Mouse (Mus musculus) heart, embryonic 12.5 days (tissue): ENCODE data around the gene Avpr1a. TPM values are rescaled to one million over a fixed set of nuclear protein-coding genes. Genes with fewer than 3 reads are reported as not detected.

Experiments
- ATAC-seq: fragments of 200-750 bp; cut with Nextera tagmentation; 2 replicates; pipeline ENCODE4 v1.8.0; 2017; ENCODE audit warnings: moderate TSS enrichment, moderate library complexity; ENCODE audit not compliant: insufficient number of reproducible peaks, low FRiP score
- H3K27ac ChIP-seq: fragments of 300-500 bp; sonication (generic); 2 replicates; pipeline ENCODE4 v1.5.1; 2016; ENCODE audit warnings: mild to moderate bottlenecking, moderate library complexity; ENCODE audit not compliant: poor library complexity, severe bottlenecking
- H3K27me3 ChIP-seq: fragments of 300-500 bp; sonication (generic); replicated peaks from 2 replicates; pipeline ENCODE4 v1.6.1; 2016; ENCODE audit warnings: mild to moderate bottlenecking, moderate library complexity
- H3K36me3 ChIP-seq: fragments of 300-500 bp; sonication (generic); 2 replicates; pipeline ENCODE4 v1.6.1; 2016; ENCODE audit warnings: mild to moderate bottlenecking, moderate library complexity
- H3K4me1 ChIP-seq: fragments of 300-500 bp; sonication (generic); replicated peaks from 2 replicates; pipeline ENCODE4 v1.6.1; 2016; ENCODE audit warnings: mild to moderate bottlenecking
- H3K4me2 ChIP-seq: fragments of 300-500 bp; sonication (generic); 2 replicates; pipeline ENCODE4 v1.6.1; 2016; ENCODE audit warnings: mild to moderate bottlenecking, moderate library complexity
- H3K4me3 ChIP-seq: fragments of 300-500 bp; sonication (generic); 2 replicates; pipeline ENCODE4 v1.5.1; 2016; ENCODE audit warnings: mild to moderate bottlenecking
- H3K9ac ChIP-seq: fragments of 300-500 bp; sonication (generic); 2 replicates; pipeline ENCODE4 v1.6.1; 2016; ENCODE audit warnings: mild to moderate bottlenecking, moderate library complexity
- H3K9me3 ChIP-seq: fragments of 300-500 bp; sonication (generic); replicated peaks from 2 replicates; pipeline ENCODE4 v1.6.1; 2016; ENCODE audit warnings: mild to moderate bottlenecking, moderate library complexity
- WGBS: fragments of 180-500 bp; shearing (Covaris S2); methylation state at CpG from one replicate; pipeline ENCODE4 v1.1.7; 2016; 5-methylcytosine and 5-hydroxymethylcytosine counted together
- polyA plus RNA-seq: library from polyadenylated mRNA; unstranded; fragments of >200 nt; fragmentation: Nextera tagmentation; extraction: Ambion mirVana; gene quantifications from 2 replicates; pipeline ENCODE4 v1.2.1, GENCODE M21; 2016

Gene Avpr1a
- polyA plus RNA-seq, 1 experiment from 2014 or later, result 0.06 TPM

GRCm38 (mm10) chr10:122455793-122456192 lies 7.5 kb downstream of the Avpr1a start:
- 83% methylated on average over 11 of the region's 11 CpGs for WGBS
- Histone ChIP-seq H3K27ac (no peak overlapping the region), H3K9me3 (0 out of 2 replicates have a peak, but pooled peaks cover 6% of the 10 kb centered on the region), H3K36me3 (no peaks in the 10 kb centered on the region), H3K4me2 (no peak overlapping the region), H3K4me1 (no peaks in the 10 kb centered on the region), H3K4me3 (no peak overlapping the region), H3K27me3 (peaks cover 8% of the 10 kb centered on the region), H3K9ac (no peak overlapping the region)
- ATAC-seq, result no peak

DNA sequence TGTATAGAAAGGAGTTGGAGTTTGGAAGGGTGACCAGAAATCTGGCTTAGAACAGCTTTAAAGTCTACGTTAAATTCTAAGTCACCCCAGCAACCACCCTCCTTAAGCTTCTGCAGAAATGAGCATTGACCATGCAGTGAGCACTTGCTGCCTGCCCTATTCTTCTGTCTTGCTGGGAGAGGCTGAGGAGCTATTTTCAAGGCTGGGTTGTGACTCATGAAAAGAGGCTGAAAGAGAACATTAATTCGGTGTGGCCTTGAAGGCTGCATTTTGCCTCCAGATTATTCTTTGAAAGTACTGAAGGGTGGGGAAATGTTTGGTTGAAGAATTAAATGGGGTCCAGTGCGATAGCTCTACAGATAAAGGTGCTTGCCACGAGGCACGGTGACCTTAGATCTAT lies 28.5 kb downstream of the Avpr1a start:
- no peaks in the 10 kb centered on the region for H3K27me3 ChIP-seq
- H3K4me1 ChIP-seq, result no peaks in the 10 kb centered on the region
- no peaks in the 10 kb centered on the region for H3K9me3 ChIP-seq
- H3K27ac ChIP-seq, result no peak overlapping the region
- no peak overlapping the region for H3K4me3 ChIP-seq
- no peaks in the 10 kb centered on the region for H3K36me3 ChIP-seq
- 88% methylated on average over 5 of the region's 5 CpGs for WGBS
- ATAC-seq, result no peak
- no peak overlapping the region for H3K4me2 ChIP-seq
- H3K9ac ChIP-seq, result no peak overlapping the region

GRCm38 (mm10) chr10:122498551-122498950 lies 50.3 kb downstream of the Avpr1a start:
- Histone ChIP-seq H3K4me2 (no peak overlapping the region), H3K27ac (no peak overlapping the region), H3K9me3 (no peaks in the 10 kb centered on the region), H3K4me3 (no peak overlapping the region), H3K36me3 (no peaks in the 10 kb centered on the region), H3K4me1 (no peaks in the 10 kb centered on the region), H3K9ac (no peak overlapping the region), H3K27me3 (no peaks in the 10 kb centered on the region)
- 57% methylated on average over 2 of the region's 2 CpGs for WGBS
- no peak for ATAC-seq

DNA sequence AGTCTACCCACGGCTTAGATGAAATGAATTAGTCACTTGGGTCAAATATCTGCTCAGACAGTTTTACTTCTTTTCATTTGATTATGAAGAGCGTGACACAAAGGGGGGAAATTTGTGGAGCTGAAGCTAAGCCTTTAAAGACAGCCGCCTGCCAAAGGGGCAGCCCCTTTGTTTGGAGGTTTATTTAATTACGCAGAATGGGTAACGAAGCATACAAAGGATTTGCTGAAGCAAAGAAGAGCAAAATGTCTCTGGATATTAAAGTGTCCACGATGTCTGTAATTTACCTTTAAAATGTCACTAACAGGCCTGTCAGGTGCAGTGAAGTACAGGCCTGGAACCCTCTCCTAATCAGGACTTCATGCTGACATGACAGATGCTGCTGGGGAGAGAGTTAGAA lies 51.0 kb downstream of the Avpr1a start:
- WGBS, result 81% methylated on average over 6 of the region's 6 CpGs
- H3K4me3 ChIP-seq, result no peak overlapping the region
- no peaks in the 10 kb centered on the region for H3K36me3 ChIP-seq
- no peak overlapping the region for H3K27ac ChIP-seq
- H3K4me2 ChIP-seq, result no peak overlapping the region
- H3K27me3 ChIP-seq, result no peaks in the 10 kb centered on the region
- no peak overlapping the region for H3K9ac ChIP-seq
- no peaks in the 10 kb centered on the region for H3K9me3 ChIP-seq
- H3K4me1 ChIP-seq, result no peaks in the 10 kb centered on the region
- ATAC-seq, result no peak

Other genes with a start within 250 kb of the Avpr1a start
- 4.2 and 4.6 TPM in 2 replicates for gene Ppm1h, start 230.3 kb downstream of the Avpr1a start, polyA plus RNA-seq